Mouse (Mus musculus) large intestine, adult 2 months (tissue): ENCODE results near the gene Zfp68. TPM values are rescaled to one million over a fixed set of nuclear protein-coding genes. Genes with fewer than 3 reads are reported as not detected.

Experiments used
- polyA plus RNA-seq: library from polyadenylated mRNA; depleted of rRNA; stranded (reverse); fragments of >200 nt; gene quantifications from 2 replicates; pipeline ENCODE4 v1.2.3, GENCODE M21; 2012; rRNA removed

Gene Zfp68
- polyA plus RNA-seq, 1 experiment = 3.7 TPM

Other genes starting within 250 kb of the Zfp68 start
- 1.2 and 3.6 TPM in 2 replicates for gene Zfp157, start 178.3 kb downstream of the Zfp68 start, polyA plus RNA-seq
- not detected in 2 replicates for gene 1700123K08Rik, start 55.0 kb downstream of the Zfp68 start, polyA plus RNA-seq
- 1.3 and 1.7 TPM in 2 replicates for gene A430033K04Rik, start 3.1 kb upstream of the Zfp68 start, polyA plus RNA-seq
- 3.0 and 3.3 TPM in 2 replicates for gene Fam20c, start 134.8 kb upstream of the Zfp68 start, polyA plus RNA-seq
- gene Gm5294, start 200.3 kb upstream of the Zfp68 start, polyA plus RNA-seq = not detected in 2 replicates